Mouse (Mus musculus): ENCODE data around the gene Epm2aip1. TPM values are rescaled to one million over a fixed set of nuclear protein-coding genes. Genes with fewer than 3 reads are reported as not detected.
A peak's percentile ranks its signal among the peaks of the same experiment; 100 is the strongest.

Epm2aip1 gene
- total and polyA plus RNA-seq, 3 experiments: 3.4 to 7.4 TPM; not detected in 1

- no peaks in the 10 kb centered on the region for H3K27me3 ChIP-seq (ENCODE audit: control insufficient read depth in 1 of 2, insufficient read depth in 2 of 2, low read length in 2 of 2)
- H3K9me3 ChIP-seq (replicated peaks; ENCODE audit: insufficient read depth, low read length): no peaks in the 10 kb centered on the region
- peak overlapping the region; percentile 81 for H3K27ac ChIP-seq (ENCODE audit: control insufficient read depth, low read depth, low read length)
- DNase-seq (ENCODE audit: low read depth, low spot score): peak; percentile 53
- H3K79me2 ChIP-seq (ENCODE audit: control insufficient read depth, insufficient read depth, low read length, poor library complexity): peaks cover 47% of the 10 kb centered on the region
- peaks cover 10 to 11% of the 10 kb centered on the region in 2 experiments for H3K4me1 ChIP-seq (ENCODE audit: control insufficient read depth in 1 of 2, insufficient read depth in 2 of 2, low read length in 2 of 2)
- no peak for TF ChIP-seq MAZ (IDR thresholded peaks at IDR 0.05; ENCODE audit: low read depth, low read length)
- no peak for TF ChIP-seq CHD1 (IDR thresholded peaks at IDR 0.05; ENCODE audit: low read depth, low read length)
- TF ChIP-seq TBP (IDR thresholded peaks at IDR 0.05; ENCODE audit: low read depth, low read length): 0 out of 2 replicates have a peak, but pooled peaks have one; percentile 29
- peak; percentile 7; the same call in 1 of the 2 replicates for TF ChIP-seq GATA1 (IDR thresholded peaks at IDR 0.05; ENCODE audit: low read depth, low read length)
- peak overlapping the region; percentile 90 for H3K9ac ChIP-seq (ENCODE audit: control insufficient read depth, low read depth, low read length, poor library complexity, severe bottlenecking)
- H3K36me3 ChIP-seq (ENCODE audit: control insufficient read depth in 1 of 2, insufficient read depth in 2 of 2, low read length in 2 of 2): peaks cover 0 to 52% of the 10 kb centered on the region in 2 experiments; a peak in 3 of 4 replicates
- H3K4me3 ChIP-seq (ENCODE audit: control insufficient read depth in 1 of 2, insufficient read depth in 1 of 2, low read depth in 2 of 2, low read length in 2 of 2): peak overlapping the region; percentile 74 to 84
These were observed 1.5 kb downstream of the Epm2aip1 start for GRCm38 (mm10) chr9:111272996-111273785.

DNA sequence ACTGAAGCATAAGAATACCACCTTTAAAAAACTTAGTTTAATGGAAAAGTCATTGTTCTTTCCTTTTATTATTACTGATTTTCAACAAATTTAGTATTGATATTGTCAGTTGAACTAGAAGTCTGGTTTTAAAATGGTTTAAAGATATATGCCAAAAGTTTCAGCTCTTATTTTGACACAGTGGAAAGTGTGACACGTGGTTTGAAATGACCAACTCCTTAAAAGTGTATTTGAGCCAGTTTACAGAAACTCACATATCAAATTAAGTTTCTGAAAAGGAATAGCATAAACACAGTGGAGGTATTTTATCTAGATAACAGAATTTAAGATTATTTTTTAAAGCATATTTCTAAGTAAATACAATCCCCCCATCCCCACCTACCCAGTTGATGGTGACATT lies 2.2 kb downstream of the Epm2aip1 start:
- no peak overlapping the region for H3K27ac ChIP-seq (ENCODE audit: control insufficient read depth, low read depth, low read length)
- TF ChIP-seq USF2 (IDR thresholded peaks at IDR 0.05; ENCODE audit: borderline replicate concordance in 1 of 2, insufficient read depth in 1 of 2, low read depth in 1 of 2, low read length in 2 of 2): no peak
- no peak for TF ChIP-seq MYC (IDR thresholded peaks at IDR 0.05; ENCODE audit: low read depth, low read length)
- TF ChIP-seq MAFK (IDR thresholded peaks at IDR 0.05; ENCODE audit: borderline replicate concordance, low read depth, low read length): no peak
- TF ChIP-seq SMC3 (IDR thresholded peaks at IDR 0.05; ENCODE audit: low read depth, low read length): no peak
- TF ChIP-seq MAX (IDR thresholded peaks at IDR 0.05; ENCODE audit: low read length): no peak
- TF ChIP-seq CHD1 (IDR thresholded peaks at IDR 0.05; ENCODE audit: low read depth, low read length): no peak
- no peak; the same call in 1 of the 2 replicates for TF ChIP-seq SIN3A (IDR thresholded peaks at IDR 0.05; ENCODE audit: low read length)
- no peak for TF ChIP-seq USF1 (IDR thresholded peaks at IDR 0.05; ENCODE audit: low read depth, low read length)
- no peak for TF ChIP-seq RCOR1 (IDR thresholded peaks at IDR 0.05; ENCODE audit: low read depth, low read length)
- no peak for TF ChIP-seq MYB (IDR thresholded peaks at IDR 0.05; ENCODE audit: low read depth, low read length)
- H3K9me3 ChIP-seq (replicated peaks; ENCODE audit: insufficient read depth, low read length): no peaks in the 10 kb centered on the region
- peaks cover 0 to 55% of the 10 kb centered on the region in 2 experiments; a peak in 3 of 4 replicates for H3K36me3 ChIP-seq (ENCODE audit: control insufficient read depth in 1 of 2, insufficient read depth in 2 of 2, low read length in 2 of 2)
- H3K9ac ChIP-seq (ENCODE audit: control insufficient read depth, low read depth, low read length, poor library complexity, severe bottlenecking): no peak overlapping the region
- H3K79me2 ChIP-seq (ENCODE audit: control insufficient read depth, insufficient read depth, low read length, poor library complexity): peaks cover 47% of the 10 kb centered on the region
- no peaks in the 10 kb centered on the region for H3K27me3 ChIP-seq (ENCODE audit: control insufficient read depth in 1 of 2, insufficient read depth in 2 of 2, low read length in 2 of 2)
- H3K4me3 ChIP-seq (ENCODE audit: control insufficient read depth in 1 of 2, insufficient read depth in 1 of 2, low read depth in 2 of 2, low read length in 2 of 2): peak overlapping the region in 1 of 2 experiments; percentile 74; a peak in 2 of 4 replicates
- no peak for DNase-seq (ENCODE audit: low read depth, low spot score)
- H3K4me1 ChIP-seq (ENCODE audit: control insufficient read depth in 1 of 2, insufficient read depth in 2 of 2, low read length in 2 of 2): peaks cover 10 to 11% of the 10 kb centered on the region in 2 experiments

All from MEL (cell line).